Mouse (Mus musculus): ENCODE data around the gene Ano10.
A peak's percentile ranks its signal among the peaks of the same experiment; 100 is the strongest.
"Not testable (repeated sequence)": the region's sequence is repeated elsewhere in the genome, so short reads cannot be mapped to it uniquely, and the experiment has no call there.

Gene Ano10

GRCm38 (mm10) chr9:122294242-122294881 lies at the start of gene Ano10:
Gene Ano10 (minus strand): TSS chr9:122294423.
- peak; percentile 95 to 98 for DNase-seq (ENCODE audit: low spot score in 2 of 2)

- peak; percentile 12 to 13 for DNase-seq (ENCODE audit: low spot score in 2 of 2)
These were observed 49.2 kb upstream of the Ano10 start for GRCm38 (mm10) chr9:122343399-122343798.

GRCm38 (mm10) chr9:122339972-122340371 lies 45.7 kb upstream of the Ano10 start:
- no peak for DNase-seq (ENCODE audit: low spot score in 2 of 2)

DNA sequence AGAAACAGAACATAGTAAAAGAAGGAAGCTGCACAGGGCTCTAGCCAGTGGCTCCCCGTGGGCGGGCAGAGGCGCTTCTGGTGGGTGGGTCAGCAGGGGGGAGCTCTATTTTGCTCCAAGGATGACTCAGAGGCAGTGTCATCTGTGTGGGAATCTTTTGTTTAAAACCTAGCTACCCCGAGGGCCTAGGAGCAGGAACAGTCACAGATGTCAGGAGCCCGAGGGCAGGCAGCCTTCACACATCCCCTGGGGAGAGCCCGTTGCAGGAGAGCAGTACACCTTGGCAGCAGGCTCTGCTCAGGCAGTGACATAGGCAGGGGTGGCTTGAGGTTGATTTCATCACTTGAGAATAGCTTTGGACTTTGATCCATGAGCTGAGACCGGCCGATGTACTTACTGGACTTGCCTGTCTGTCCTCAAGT lies 43.3 kb upstream of the Ano10 start:
- no peak for DNase-seq (ENCODE audit: low spot score in 2 of 2)

GRCm38 (mm10) chr9:122336677-122337076 lies 42.5 kb upstream of the Ano10 start:
- peak in 1 of 2 experiments; percentile 23 for DNase-seq (ENCODE audit: low spot score in 2 of 2)

GRCm38 (mm10) chr9:122328199-122328598 lies 34.0 kb upstream of the Ano10 start:
- DNase-seq (ENCODE audit: low spot score in 2 of 2), result no peak

DNA sequence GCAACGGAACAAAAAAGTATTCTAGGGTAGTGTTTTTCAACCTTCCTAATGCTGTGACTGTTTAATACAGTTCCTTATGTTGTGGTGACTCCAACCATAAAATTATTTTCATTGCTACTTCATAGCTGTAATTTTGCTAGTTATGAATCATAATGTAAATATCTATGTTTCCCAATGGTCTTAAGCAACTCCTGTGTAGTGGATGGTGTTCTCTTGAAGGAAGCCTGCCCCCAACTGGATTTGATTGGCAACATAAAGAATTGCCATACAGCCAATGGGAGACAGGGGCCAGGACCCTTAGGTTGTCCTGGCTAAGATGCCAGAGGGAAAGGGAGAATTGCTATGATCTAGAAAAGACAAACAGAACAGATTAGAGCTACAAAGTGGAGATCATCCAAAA lies 31.8 kb upstream of the Ano10 start:
- no peak for DNase-seq (ENCODE audit: low spot score in 2 of 2)

DNA sequence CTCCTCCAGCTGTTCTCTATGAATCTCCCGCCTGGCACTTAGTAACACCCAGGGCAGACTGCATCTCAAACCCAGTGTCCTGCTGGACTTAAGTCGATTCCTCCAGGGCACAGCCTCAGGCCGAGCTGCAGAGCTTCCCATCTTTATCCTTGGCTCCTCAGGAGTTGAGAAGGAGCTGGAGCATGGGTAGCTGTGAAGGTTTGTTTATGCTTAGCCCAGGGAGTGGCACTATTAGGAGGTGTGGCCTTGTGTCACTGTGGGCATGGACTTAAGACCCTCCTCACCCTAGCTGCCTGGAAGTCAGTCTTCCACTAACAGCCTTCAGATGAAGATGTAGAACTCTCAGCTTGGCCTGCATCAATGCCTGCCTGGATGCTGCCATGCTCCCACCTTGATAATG lies 28.1 kb upstream of the Ano10 start:
- no peak for DNase-seq (ENCODE audit: low spot score in 2 of 2)

DNA sequence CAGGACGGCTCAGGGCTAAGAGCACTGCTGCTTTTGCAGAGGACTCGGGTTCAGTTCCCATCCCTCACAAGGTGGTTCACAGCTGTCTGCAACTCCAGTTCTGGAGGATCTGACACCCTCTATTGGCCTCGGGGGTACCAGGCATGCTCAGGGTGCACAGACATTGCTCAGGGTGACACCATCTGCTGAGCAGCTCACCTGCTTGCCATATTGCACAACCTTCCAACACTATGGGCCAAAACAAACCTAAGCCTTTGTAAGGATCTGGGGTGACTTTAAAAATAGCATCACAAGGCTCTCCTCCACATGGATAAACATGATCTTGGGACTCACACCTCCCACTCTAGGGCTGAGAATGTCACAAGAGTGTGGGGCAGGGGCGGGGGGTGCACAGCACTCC lies 26.4 kb upstream of the Ano10 start:
- DNase-seq (ENCODE audit: low spot score in 2 of 2), result no peak

GRCm38 (mm10) chr9:122316562-122316961 lies 22.3 kb upstream of the Ano10 start:
- no peak for DNase-seq (ENCODE audit: low spot score in 2 of 2)

GRCm38 (mm10) chr9:122315501-122315900 lies 21.3 kb upstream of the Ano10 start:
- DNase-seq (ENCODE audit: low spot score in 2 of 2), result no peak

DNA sequence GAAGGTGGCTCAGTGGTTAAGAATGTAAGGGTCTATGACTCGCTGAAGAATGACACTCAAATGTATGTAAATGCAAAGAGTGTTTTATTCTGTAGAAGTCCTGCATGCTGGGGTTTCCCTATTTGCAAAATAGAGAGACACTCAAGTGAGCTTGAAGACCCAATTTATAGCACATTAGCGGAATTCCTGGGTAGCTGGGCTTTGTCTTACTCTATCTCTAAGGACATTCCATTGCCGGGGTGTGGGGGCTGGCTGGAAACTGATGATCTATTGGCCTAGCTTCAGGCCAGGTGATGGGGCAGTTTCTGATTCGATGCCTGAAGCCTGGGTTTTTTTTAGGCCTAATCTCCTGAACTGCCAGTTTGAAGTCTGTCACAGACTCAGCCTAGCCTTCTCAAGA lies 20.7 kb upstream of the Ano10 start:
- no peak for DNase-seq (ENCODE audit: low spot score in 2 of 2)

DNA sequence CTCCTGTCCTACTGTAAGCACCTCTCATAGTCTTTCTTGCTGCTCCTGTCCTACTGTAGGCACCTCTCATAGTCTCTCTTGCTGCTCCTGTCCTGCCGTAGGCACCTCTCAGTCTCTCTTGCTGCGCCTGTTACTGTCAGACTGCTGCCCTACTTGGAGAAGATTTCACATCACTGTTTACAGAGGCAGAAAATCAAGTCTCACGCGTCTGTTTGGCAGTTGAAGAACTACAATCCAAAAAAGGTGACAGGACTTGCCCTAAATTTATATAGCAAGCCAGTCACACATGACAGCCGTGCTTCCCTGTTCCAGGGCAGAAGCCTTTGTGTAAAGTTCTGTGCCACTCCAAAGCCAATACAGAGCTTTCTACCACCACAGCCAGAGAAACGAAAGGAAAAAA lies 20.2 kb upstream of the Ano10 start:
- no peak for DNase-seq (ENCODE audit: low spot score in 2 of 2)

DNA sequence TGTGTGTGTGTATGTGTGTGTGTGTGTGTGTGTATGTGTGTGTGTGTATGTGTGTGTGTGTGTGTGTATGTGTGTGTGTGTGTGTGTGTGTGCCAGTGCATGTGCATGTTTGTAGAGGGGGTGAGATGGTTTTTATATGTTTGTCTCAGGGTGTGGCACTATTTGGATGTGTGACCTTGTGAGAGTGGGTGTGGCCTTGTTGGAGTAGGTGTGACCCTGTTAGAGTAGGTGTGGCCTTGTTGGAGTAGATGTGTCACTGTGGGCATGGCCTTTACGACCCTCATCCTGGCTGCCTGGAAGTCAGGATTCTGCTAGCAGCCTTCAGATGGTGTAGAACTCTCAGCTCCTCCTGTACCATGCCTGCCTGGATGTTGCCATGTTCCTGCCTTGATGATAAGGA lies 18.9 kb upstream of the Ano10 start:
- not testable (repeated sequence) for DNase-seq (ENCODE audit: low spot score in 2 of 2)

DNA sequence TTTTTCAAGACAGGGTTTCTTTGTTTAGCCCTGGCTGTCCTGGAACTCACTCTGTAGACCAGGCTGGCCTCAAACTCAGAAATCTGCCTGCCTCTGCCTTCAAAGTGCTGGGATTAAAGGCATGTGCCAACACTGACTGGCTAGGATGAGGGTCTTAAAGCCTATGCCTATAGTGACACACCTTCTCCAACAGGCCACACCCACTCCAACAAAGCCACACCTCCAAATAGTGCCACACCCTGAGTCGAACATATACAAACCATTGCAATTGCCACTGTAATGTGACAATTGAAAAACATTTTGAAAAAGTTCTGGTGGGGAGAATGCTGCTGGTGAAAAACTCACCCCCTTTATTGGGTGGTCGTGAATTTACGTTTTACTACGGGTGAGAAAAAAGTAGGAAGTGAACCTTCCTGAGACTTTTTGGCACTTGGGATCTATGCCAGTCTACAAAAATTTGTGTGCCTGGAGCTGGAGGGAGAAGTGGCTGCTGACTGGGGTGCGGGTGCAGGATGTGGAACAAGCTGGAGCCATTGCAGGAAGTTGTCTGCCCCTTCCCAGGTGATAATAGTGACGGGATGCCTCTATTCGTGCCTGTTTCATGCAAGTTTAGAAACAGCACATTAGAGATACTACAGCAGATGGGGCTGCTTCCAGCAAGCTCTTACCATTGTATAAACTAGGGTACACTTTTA lies 18.2 kb upstream of the Ano10 start:
- DNase-seq (ENCODE audit: low spot score in 2 of 2), result no peak

DNA sequence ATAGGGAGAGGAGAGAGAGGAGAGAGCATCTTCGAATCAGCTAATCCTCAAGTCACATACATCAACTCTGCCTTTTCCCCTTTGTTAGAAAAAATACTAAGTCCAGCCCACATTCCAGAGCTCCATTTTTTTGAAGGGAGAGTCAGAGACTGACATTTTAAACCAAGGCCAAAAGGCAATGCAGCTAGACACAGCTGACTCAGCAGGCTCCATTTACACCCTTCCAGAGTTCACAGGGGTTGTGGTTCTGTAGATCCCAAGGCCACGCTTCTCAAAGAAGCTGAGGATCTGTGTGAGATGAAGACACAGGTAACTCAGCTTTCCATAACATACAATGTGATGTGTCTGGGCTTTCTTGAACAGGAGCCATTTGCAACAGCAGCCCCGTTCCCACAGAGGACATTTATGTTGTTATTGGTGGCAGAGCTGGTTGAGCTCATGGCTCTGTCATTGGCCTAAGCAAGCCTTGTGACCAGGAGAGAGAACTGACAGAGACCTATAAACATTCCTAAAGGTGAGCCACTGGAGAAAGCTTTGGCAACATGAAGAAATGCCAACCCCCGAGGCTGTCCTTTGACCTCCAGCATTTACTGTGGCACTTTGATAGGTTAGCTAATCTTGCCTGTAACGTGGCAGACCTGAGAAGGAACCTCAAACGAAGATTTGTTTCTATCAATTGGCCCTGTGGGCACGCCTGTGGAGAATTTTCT lies 17.0 kb upstream of the Ano10 start:
- no peak for DNase-seq (ENCODE audit: low spot score in 2 of 2)

- DNase-seq (ENCODE audit: low spot score in 2 of 2), result peak; percentile 74 to 85
These were observed 16.4 kb upstream of the Ano10 start for GRCm38 (mm10) chr9:122310613-122311049.

GRCm38 (mm10) chr9:122309013-122309980 lies 15.1 kb upstream of the Ano10 start:
- peak in 1 of 2 experiments; percentile 11 for DNase-seq (ENCODE audit: low spot score in 2 of 2)

DNA sequence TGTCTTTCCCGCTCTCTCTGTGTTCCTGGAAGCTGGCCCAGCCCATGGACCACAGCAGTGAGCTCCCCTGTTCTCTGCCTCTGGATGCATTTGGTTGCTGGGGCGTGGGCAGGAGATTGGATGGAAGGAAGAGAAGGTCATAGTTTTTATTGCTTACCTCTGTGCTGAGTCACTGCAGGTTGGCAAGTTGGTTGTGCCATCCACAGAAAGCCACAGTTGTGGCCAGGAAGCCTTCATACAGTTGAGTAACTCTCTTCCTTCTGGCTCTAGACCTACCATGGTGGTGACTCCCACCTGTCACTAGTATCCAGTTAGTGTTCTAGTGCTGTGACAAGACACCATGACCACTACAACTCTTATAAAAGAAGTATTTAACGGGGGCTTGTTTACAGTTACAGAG lies 11.1 kb upstream of the Ano10 start:
- DNase-seq (ENCODE audit: low spot score in 2 of 2), result no peak

- DNase-seq (ENCODE audit: low spot score in 2 of 2), result no peak
These were observed 1.9 kb upstream of the Ano10 start for GRCm38 (mm10) chr9:122296169-122296568.

DNA sequence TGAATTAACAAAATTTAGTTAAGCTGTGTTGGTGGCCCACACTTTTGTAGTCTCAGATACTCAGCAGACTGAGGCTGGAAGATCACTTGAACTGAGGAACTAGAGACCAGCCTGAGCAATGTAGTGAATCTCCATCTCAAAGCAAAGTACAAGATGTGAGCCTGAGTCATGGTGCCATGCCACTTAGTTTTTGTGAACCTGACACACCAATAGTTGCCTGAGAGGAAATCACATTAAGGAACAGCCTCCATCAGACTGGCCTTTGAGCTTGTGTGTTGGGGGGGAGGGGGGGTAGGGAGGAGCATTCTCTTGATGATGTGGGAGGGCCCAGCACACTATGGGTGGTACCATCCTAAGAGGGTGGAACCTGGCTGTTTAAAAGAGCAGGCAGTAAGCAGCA lies 1.2 kb upstream of the Ano10 start:
- no peak for DNase-seq (ENCODE audit: low spot score in 2 of 2)

GRCm38 (mm10) chr9:122293865-122294241 lies 370 bp downstream of the Ano10 start:
- DNase-seq (ENCODE audit: low spot score in 2 of 2), result no peak
